14 mouse cellular contexts compared by ENCODE assay signal in genomic region chr15:78153045-78153775, GRCm38 (mm10). TPM values are rescaled to one million over a fixed set of nuclear protein-coding genes. Genes with fewer than 3 reads are reported as not detected.
DNase-seq lines count a peak whose midpoint lies in the region; ATAC-seq and TF ChIP-seq lines count a peak whose summit lies in the region.
"Had no signal": no experiment of that assay in that cellular context is flagged by ENCODE, and none has a peak within 500 bp of the region (broad histone marks: within the 10 kb centered on the region; RNA-seq: fewer than 3 reads in every experiment).

No protein-coding gene starts in this region.

- H3K9ac ChIP-seq in kidney, embryonic 15.5 days: no peak overlapping the region
- no peak overlapping the region for H3K9ac ChIP-seq in kidney, postnatal 0 days (ENCODE audit: low read depth, low read length)
- 0 out of 2 replicates have a peak overlapping the region, but pooled peaks have one; percentile 6 for H3K9ac ChIP-seq in midbrain, embryonic 16.5 days (ENCODE audit: low read depth, low read length)
- H3K9ac ChIP-seq: liver, embryonic 14.5 days had no signal

- H3K9me3 ChIP-seq in kidney, embryonic 15.5 days (replicated peaks): no peaks in the 10 kb centered on the region
- H3K9me3 ChIP-seq in kidney, postnatal 0 days (replicated peaks; ENCODE audit: low read length): no peaks in the 10 kb centered on the region
- H3K9me3 ChIP-seq in midbrain, embryonic 16.5 days (replicated peaks; ENCODE audit: control insufficient read depth, low read length, poor library complexity, severe bottlenecking): no peaks in the 10 kb centered on the region
- H3K9me3 ChIP-seq: forebrain, embryonic 10.5 days had no signal

- H3K4me2 ChIP-seq in kidney, embryonic 15.5 days: no peak overlapping the region
- no peak overlapping the region for H3K4me2 ChIP-seq in kidney, postnatal 0 days (ENCODE audit: low read length)
- H3K4me2 ChIP-seq in midbrain, embryonic 16.5 days (ENCODE audit: low read length): no peak overlapping the region
- H3K4me2 ChIP-seq: heart, embryonic 11.5 days had no signal

- H3K4me3 ChIP-seq in kidney, embryonic 15.5 days (replicated peaks): no peak overlapping the region
- no peak overlapping the region for H3K4me3 ChIP-seq in kidney, postnatal 0 days (replicated peaks; ENCODE audit: low read depth, low read length)
- no peak overlapping the region for H3K4me3 ChIP-seq in midbrain, embryonic 16.5 days (ENCODE audit: low read depth, low read length)
- H3K4me3 ChIP-seq: forebrain, embryonic 10.5 days had no signal

- H3K27ac ChIP-seq in kidney, embryonic 15.5 days: no peak overlapping the region
- H3K27ac ChIP-seq in kidney, postnatal 0 days: no peak overlapping the region
- no peak overlapping the region for H3K27ac ChIP-seq in midbrain, embryonic 16.5 days (ENCODE audit: low read length)
- H3K27ac ChIP-seq: forebrain, embryonic 10.5 days; liver, embryonic 14.5 days had no signal

- WGBS in kidney, embryonic 15.5 days: 55% methylated on average over 11 of the region's 11 CpGs
- WGBS in kidney, postnatal 0 days: 53% methylated on average over 11 of the region's 11 CpGs
- WGBS in midbrain, embryonic 16.5 days: 37% methylated on average over 11 of the region's 11 CpGs

- H3K4me1 ChIP-seq in kidney, embryonic 15.5 days: no peaks in the 10 kb centered on the region
- H3K4me1 ChIP-seq in kidney, postnatal 0 days (replicated peaks; ENCODE audit: insufficient read depth, low read length): no peaks in the 10 kb centered on the region
- H3K4me1 ChIP-seq in midbrain, embryonic 16.5 days (ENCODE audit: control insufficient read depth, insufficient read depth, low read length): peaks cover 4% of the 10 kb centered on the region; the same call in 1 of the 2 replicates

- TF ChIP-seq CTCF in kidney, postnatal 0 days (IDR thresholded peaks at IDR 0.05; ENCODE audit: low read depth): no peak

- H3K36me3 ChIP-seq in kidney, embryonic 15.5 days: no peaks in the 10 kb centered on the region
- no peaks in the 10 kb centered on the region for H3K36me3 ChIP-seq in kidney, postnatal 0 days (ENCODE audit: insufficient read depth, low read length)
- H3K36me3 ChIP-seq in midbrain, embryonic 16.5 days (ENCODE audit: control insufficient read depth, insufficient read depth, low read length): no peaks in the 10 kb centered on the region
- H3K36me3 ChIP-seq: forebrain, embryonic 10.5 days had no signal

- no peaks in the 10 kb centered on the region for H3K27me3 ChIP-seq in kidney, embryonic 15.5 days
- H3K27me3 ChIP-seq in kidney, postnatal 0 days (ENCODE audit: insufficient read depth, low read length): no peaks in the 10 kb centered on the region
- H3K27me3 ChIP-seq in midbrain, embryonic 16.5 days (ENCODE audit: control insufficient read depth, insufficient read depth, low read depth, low read length): no peaks in the 10 kb centered on the region

- no peak for ATAC-seq in kidney, embryonic 15.5 days (replicated peaks; ENCODE audit: low FRiP score)
- ATAC-seq in kidney, postnatal 0 days (replicated peaks; ENCODE audit: low FRiP score, low read depth): peak; percentile 77; the same call in 1 of the 2 replicates
- no peak for ATAC-seq in midbrain, embryonic 16.5 days
- ATAC-seq: inflammation-experienced regulatory T-cells, adult 6 months had no signal

- peak; percentile 56 for DNase-seq in kidney, adult 18-20 months
- peak; percentile 13 for DNase-seq in adipocyte (ENCODE audit: low spot score)
- peak; percentile 40 for DNase-seq in kidney, postnatal 0 days (ENCODE audit: low spot score)
- no peak for DNase-seq in urinary bladder, adult 18-20 months (ENCODE audit: low spot score in 2 of 2)
- DNase-seq in spleen, adult 12 weeks (ENCODE audit: low spot score): no peak
- DNase-seq in frontal cortex, adult 2 months (ENCODE audit: extremely low spot score in 1 of 2, low spot score in 1 of 2): no peak
- DNase-seq: thymus, adult 18-20 months had no signal

RNA-seq across cellular contexts. Expression of gene Ift27, which starts 20.7 kb away (rescaled TPM):
- 88.8 and 90.2 TPM in 2 replicates for polyA plus RNA-seq in kidney, embryonic 15.5 days (2015; fragmentation: Nextera tagmentation; extraction: Ambion mirVana)
- 74.7 and 82.9 TPM in 2 replicates for polyA plus RNA-seq in kidney, postnatal 0 days (2015; fragmentation: Nextera tagmentation; extraction: Ambion mirVana)
- 90.0 and 104 TPM in 2 replicates for polyA plus RNA-seq in midbrain, embryonic 16.5 days (2015; fragmentation: Nextera tagmentation; extraction: Ambion mirVana)
- polyA plus RNA-seq in frontal cortex, adult 2 months (2012; rRNA removed): 30.2 and 35.4 TPM in 2 replicates

RNA-seq across cellular contexts. Expression of gene Cacng2, which starts 33.4 kb away (rescaled TPM):
- polyA plus RNA-seq in kidney, embryonic 15.5 days (2015; fragmentation: Nextera tagmentation; extraction: Ambion mirVana): 0.03 TPM in 1 of 2 replicates, not detected in the other
- not detected in 2 replicates for polyA plus RNA-seq in kidney, postnatal 0 days (2015; fragmentation: Nextera tagmentation; extraction: Ambion mirVana)
- 13.4 and 13.6 TPM in 2 replicates for polyA plus RNA-seq in midbrain, embryonic 16.5 days (2015; fragmentation: Nextera tagmentation; extraction: Ambion mirVana)
- 20.4 and 23.8 TPM in 2 replicates for polyA plus RNA-seq in frontal cortex, adult 2 months (2012; rRNA removed)
- polyA plus RNA-seq: inflammation-experienced regulatory T-cells, adult 6 months; liver, embryonic 14.5 days; spleen, adult 2 months had no signal

RNA-seq across cellular contexts. Expression of gene Pvalb, which starts 53.0 kb away (rescaled TPM):
- not detected in 2 replicates for polyA plus RNA-seq in kidney, embryonic 15.5 days (2015; fragmentation: Nextera tagmentation; extraction: Ambion mirVana)
- 0.24 and 0.43 TPM in 2 replicates for polyA plus RNA-seq in kidney, postnatal 0 days (2015; fragmentation: Nextera tagmentation; extraction: Ambion mirVana)
- 1.3 and 1.8 TPM in 2 replicates for polyA plus RNA-seq in midbrain, embryonic 16.5 days (2015; fragmentation: Nextera tagmentation; extraction: Ambion mirVana)
- 36.5 and 62.8 TPM in 2 replicates for polyA plus RNA-seq in frontal cortex, adult 2 months (2012; rRNA removed)
- polyA plus RNA-seq: forebrain, embryonic 10.5 days; inflammation-experienced regulatory T-cells, adult 6 months; liver, embryonic 14.5 days; spleen, adult 2 months had no signal

Comparison
In these comparisons a context has a peak if more than half of its experiments do, and no peak if none do; other contexts are left out.
1. DNase-seq: peak in kidney, adult 18-20 months (single experiment), adipocyte (single experiment) and kidney, postnatal 0 days (single experiment); none in urinary bladder, adult 18-20 months (0 of 2), spleen, adult 12 weeks (single experiment) and frontal cortex, adult 2 months (0 of 2).
2. RNA of gene Cacng2, which starts 33.4 kb away (polyA plus RNA-seq): 20.4 to 23.8 TPM in frontal cortex, adult 2 months and 13.4 to 13.6 TPM in midbrain, embryonic 16.5 days; 0.03 TPM in kidney, embryonic 15.5 days and not detected in kidney, postnatal 0 days; every median in the first group is over 10 times any median in the second.
3. RNA of gene Pvalb, which starts 53.0 kb away (polyA plus RNA-seq): 36.5 to 62.8 TPM in frontal cortex, adult 2 months; 1.3 to 1.8 TPM in midbrain, embryonic 16.5 days, 0.24 to 0.43 TPM in kidney, postnatal 0 days and not detected in kidney, embryonic 15.5 days; every median in the first group is over 10 times any median in the second.